Mouse (Mus musculus) embryo, embryonic 10.5 days (tissue): ENCODE measurements at regions not wholly inside any gene's neighbourhood (a gene's known extent, or its start where the extent isn't known, plus 50 kb on each side); places are given as distances from the start of the nearest gene placed in this dataset.

Source experiments
- DNase-seq: peaks from one replicate; pipeline ENCODE4 v3.0.0-alpha.2; 2015; ENCODE audit warnings: low spot score

GRCm38 (mm10) chr6:74033811-74034210 is 564.3 kb upstream of the 4931417E11Rik start:
- DNase-seq: no peak

GRCm38 (mm10) chr6:74017107-74017506 is 547.6 kb upstream of the 4931417E11Rik start:
- no peak for DNase-seq

GRCm38 (mm10) chr6:73981742-73982141 is 512.3 kb upstream of the 4931417E11Rik start:
- no peak for DNase-seq

GRCm38 (mm10) chr6:73949934-73950293 is 480.4 kb upstream of the 4931417E11Rik start:
- DNase-seq: no peak

- DNase-seq: peak; percentile 1
Measured at GRCm38 (mm10) chr6:73949121-73949933, 479.9 kb upstream of the 4931417E11Rik start.

GRCm38 (mm10) chr6:73913426-73914404 is 444.2 kb upstream of the 4931417E11Rik start:
- DNase-seq: no peak

GRCm38 (mm10) chr6:73889144-73889795 is 419.8 kb upstream of the 4931417E11Rik start:
- DNase-seq: no peak

- no peak for DNase-seq
Measured at GRCm38 (mm10) chr6:73878662-73879061, 409.2 kb upstream of the 4931417E11Rik start.

GRCm38 (mm10) chr6:73868683-73869082 is 399.2 kb upstream of the 4931417E11Rik start:
- DNase-seq: no peak
